Mouse (Mus musculus) stomach, embryonic 16.5 days (tissue): ENCODE data around the gene Traf3. TPM values are rescaled to one million over a fixed set of nuclear protein-coding genes. Genes with fewer than 3 reads are reported as not detected.

ENCODE experiments used
- ATAC-seq: fragments of 200-750 bp; cut with Nextera tagmentation; 2 replicates; pipeline ENCODE4 v1.8.0; 2017; ENCODE audit warnings: moderate number of reproducible peaks, moderate TSS enrichment; ENCODE audit not compliant: insufficient read depth, low FRiP score
- H3K27ac ChIP-seq: fragments of 300-500 bp; sonication (generic); 2 replicates; pipeline ENCODE4 v1.5.1; 2014; ENCODE audit warnings: low read length
- H3K27me3 ChIP-seq: fragments of 300-500 bp; sonication (generic); 2 replicates; pipeline ENCODE4 v1.6.1; 2014; ENCODE audit warnings: low read length, control low read depth, mixed read lengths; ENCODE audit not compliant: control insufficient read depth, insufficient read depth
- H3K36me3 ChIP-seq: fragments of 300-500 bp; sonication (generic); 2 replicates; pipeline ENCODE4 v1.6.1; 2014; ENCODE audit warnings: low read length; ENCODE audit not compliant: control insufficient read depth, insufficient read depth
- H3K4me1 ChIP-seq: fragments of 300-500 bp; sonication (generic); 2 replicates; pipeline ENCODE4 v1.6.1; 2014; ENCODE audit warnings: low read length, control low read depth, mixed read lengths; ENCODE audit not compliant: control insufficient read depth, insufficient read depth
- H3K4me2 ChIP-seq: fragments of 300-500 bp; sonication (generic); 2 replicates; pipeline ENCODE4 v1.6.1; 2014; ENCODE audit warnings: low read depth, low read length, mixed read lengths
- H3K4me3 ChIP-seq: fragments of 300-500 bp; sonication (generic); replicated peaks from 2 replicates; pipeline ENCODE4 v1.5.1; 2014; ENCODE audit warnings: mild to moderate bottlenecking, low read length
- H3K9ac ChIP-seq: fragments of 300-500 bp; sonication (generic); 2 replicates; pipeline ENCODE4 v1.6.1; 2014; ENCODE audit warnings: low read length
- H3K9me3 ChIP-seq: fragments of 300-500 bp; sonication (generic); replicated peaks from 2 replicates; pipeline ENCODE4 v1.6.1; 2016; ENCODE audit warnings: low read length, control low read depth; ENCODE audit not compliant: control insufficient read depth
- WGBS: fragments of 180-500 bp; shearing (Covaris S2); extraction: QIAGEN DNeasy Blood & Tissue Kit; methylation state at CpG from one replicate; pipeline ENCODE4 v1.1.7; 2014; 5-methylcytosine and 5-hydroxymethylcytosine counted together
- polyA plus RNA-seq: library from polyadenylated mRNA; unstranded; fragments of >200 nt; fragmentation: Nextera tagmentation; extraction: Ambion mirVana; gene quantifications from 2 replicates; pipeline ENCODE4 v1.2.1, GENCODE M21; 2015

The Traf3 gene
- polyA plus RNA-seq, 1 experiment from 2014 or later = 8.2 TPM

DNA sequence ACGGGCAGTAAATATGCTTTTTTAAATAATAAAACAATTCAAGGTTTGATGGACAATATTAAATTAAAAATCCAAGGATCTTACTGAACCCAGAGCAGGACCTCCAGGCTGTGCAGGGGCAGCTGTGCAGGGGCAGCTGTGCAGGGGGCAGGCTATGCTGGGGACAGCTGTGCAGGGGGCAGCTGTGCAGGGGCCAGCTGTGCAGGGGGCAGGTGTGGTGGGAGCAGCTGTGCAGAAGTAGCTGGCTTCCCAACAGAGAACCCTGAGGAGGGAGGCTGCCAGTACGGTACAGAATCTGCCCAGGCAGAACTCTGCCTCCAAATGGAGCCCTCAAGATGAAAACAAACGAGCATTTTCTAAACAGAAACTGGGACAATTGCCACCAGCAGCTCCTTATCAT lies 30.2 kb upstream of the Traf3 start:
- no peaks in the 10 kb centered on the region for H3K9me3 ChIP-seq
- no peak overlapping the region for H3K9ac ChIP-seq
- H3K27ac ChIP-seq = no peak overlapping the region
- ATAC-seq = no peak
- no peak overlapping the region for H3K4me3 ChIP-seq
- H3K4me2 ChIP-seq = no peak overlapping the region
- H3K4me1 ChIP-seq = peaks cover 3% of the 10 kb centered on the region; the same call in 1 of the 2 replicates
- 58% methylated on average over 3 of the region's 3 CpGs for WGBS
- H3K36me3 ChIP-seq = no peaks in the 10 kb centered on the region
- H3K27me3 ChIP-seq = no peaks in the 10 kb centered on the region

DNA sequence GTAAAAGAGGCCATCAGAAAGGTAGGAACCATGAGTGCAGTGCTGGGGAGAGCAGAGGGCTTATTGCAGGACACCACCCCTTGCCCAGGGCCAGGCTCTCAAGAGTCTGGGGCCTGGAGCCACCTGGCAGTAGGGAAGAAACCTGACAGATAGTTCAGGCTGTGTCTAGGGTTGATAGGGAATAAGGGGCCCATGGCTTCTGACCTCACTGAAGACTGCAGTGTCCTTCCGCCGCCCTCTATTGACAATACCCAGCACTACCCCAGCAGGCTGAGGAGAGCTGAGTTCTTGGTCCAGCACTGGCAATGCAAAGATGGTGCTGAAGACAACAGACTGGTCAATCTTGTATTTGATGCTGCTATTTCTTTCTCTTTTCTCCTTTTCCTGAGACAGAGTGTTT lies 29.1 kb upstream of the Traf3 start:
- H3K4me3 ChIP-seq = no peak overlapping the region
- WGBS = 51% methylated on average over 2 of the region's 2 CpGs
- no peak overlapping the region for H3K4me2 ChIP-seq
- H3K36me3 ChIP-seq = no peaks in the 10 kb centered on the region
- no peak for ATAC-seq
- no peaks in the 10 kb centered on the region for H3K27me3 ChIP-seq
- no peak overlapping the region for H3K27ac ChIP-seq
- H3K9me3 ChIP-seq = no peaks in the 10 kb centered on the region
- H3K9ac ChIP-seq = no peak overlapping the region
- H3K4me1 ChIP-seq = peaks cover 3% of the 10 kb centered on the region; the same call in 1 of the 2 replicates

DNA sequence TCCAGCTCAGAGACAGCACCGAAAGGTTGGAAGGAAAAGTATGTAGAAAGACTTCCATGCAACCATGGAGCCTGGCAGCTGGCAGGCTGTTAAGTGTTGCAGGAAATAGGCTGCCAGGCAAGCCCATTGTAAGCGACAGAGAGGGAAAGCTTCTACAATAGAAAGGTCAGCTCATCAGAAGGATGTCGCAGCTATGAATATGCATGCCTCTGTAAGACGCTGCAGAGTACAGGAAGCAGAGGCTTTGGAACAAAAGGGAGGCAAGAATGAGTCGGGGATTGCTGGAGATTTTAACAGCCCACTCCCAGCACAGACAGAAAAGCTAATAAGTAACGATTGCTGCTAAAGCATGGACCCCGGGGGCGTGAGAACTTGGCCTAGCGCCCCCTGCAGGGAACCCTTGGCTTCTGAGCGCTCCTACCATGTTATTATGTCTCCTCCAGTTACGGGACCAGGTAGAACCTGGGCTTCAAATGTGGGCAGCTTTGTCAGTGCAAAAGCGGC lies 23.1 kb upstream of the Traf3 start:
- Histone ChIP-seq H3K4me3 (no peak overlapping the region), H3K27me3 (no peaks in the 10 kb centered on the region), H3K9ac (peak overlapping the region; percentile 39; the same call in 1 of the 2 replicates), H3K4me2 (peak overlapping the region; percentile 17; the same call in 1 of the 2 replicates), H3K36me3 (no peaks in the 10 kb centered on the region), H3K4me1 (peaks cover 17% of the 10 kb centered on the region), H3K27ac (no peak overlapping the region), H3K9me3 (no peaks in the 10 kb centered on the region)
- ATAC-seq = no peak
- WGBS = 27% methylated on average over 12 of the region's 12 CpGs

DNA sequence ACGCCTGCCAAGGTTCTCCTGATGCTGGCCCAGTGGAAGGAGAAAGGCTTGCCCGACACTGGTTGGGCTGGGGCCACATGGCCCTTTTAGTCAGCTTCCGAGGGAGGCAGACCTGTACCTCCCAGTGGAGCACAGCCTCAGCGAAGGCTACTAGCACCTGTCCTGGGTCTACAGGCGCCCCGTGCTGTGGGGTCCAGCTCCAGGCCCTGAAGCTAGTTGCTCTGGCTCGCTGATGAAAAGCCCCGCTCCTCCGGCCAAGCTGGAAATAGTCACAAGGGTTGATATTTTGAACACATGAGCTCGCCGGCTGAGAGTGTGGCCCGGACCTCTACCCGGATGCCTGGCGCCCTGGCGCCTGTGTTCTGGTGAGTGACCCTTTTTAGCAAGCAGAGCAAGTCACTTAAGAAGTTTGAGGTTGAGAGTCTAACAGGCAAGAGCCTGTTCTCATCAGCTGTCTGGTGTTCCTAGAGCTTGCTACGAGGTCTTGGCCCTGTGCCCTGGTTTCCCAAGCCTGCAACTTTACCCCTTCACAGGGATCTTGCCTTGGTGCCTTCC lies 22.6 kb upstream of the Traf3 start:
- Histone ChIP-seq H3K9ac (no peak overlapping the region), H3K9me3 (no peaks in the 10 kb centered on the region), H3K4me3 (no peak overlapping the region), H3K4me1 (peaks cover 17% of the 10 kb centered on the region), H3K4me2 (no peak overlapping the region), H3K27ac (no peak overlapping the region), H3K36me3 (no peaks in the 10 kb centered on the region), H3K27me3 (no peaks in the 10 kb centered on the region)
- WGBS = 69% methylated on average over 16 of the region's 16 CpGs
- ATAC-seq = no peak

DNA sequence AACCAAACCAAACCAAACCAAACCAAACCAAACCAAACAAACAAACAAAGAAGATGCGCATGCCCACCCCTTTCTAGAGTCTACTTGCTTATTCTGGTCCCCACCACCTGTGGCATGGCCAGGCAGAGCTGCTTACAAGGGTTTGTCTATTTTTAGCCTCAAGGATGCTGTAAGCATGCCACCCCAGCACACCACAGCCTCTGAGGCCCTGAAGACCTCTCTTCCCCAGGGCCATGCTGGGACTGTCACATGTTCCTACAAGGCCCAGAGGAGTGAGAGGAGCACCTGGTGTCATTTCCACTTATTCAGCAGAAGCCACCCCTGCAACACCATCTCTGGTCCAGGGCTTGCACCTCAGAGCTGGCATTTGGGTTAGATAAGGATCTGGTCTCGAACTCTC lies 21.6 kb upstream of the Traf3 start:
- Histone ChIP-seq H3K27ac (no peak overlapping the region), H3K9ac (no peak overlapping the region), H3K4me2 (no peak overlapping the region), H3K4me3 (no peak overlapping the region), H3K9me3 (no peaks in the 10 kb centered on the region), H3K36me3 (no peaks in the 10 kb centered on the region), H3K27me3 (no peaks in the 10 kb centered on the region), H3K4me1 (peaks cover 17% of the 10 kb centered on the region)
- no peak for ATAC-seq
- WGBS = 92% methylated on average over 2 of the region's 2 CpGs

DNA sequence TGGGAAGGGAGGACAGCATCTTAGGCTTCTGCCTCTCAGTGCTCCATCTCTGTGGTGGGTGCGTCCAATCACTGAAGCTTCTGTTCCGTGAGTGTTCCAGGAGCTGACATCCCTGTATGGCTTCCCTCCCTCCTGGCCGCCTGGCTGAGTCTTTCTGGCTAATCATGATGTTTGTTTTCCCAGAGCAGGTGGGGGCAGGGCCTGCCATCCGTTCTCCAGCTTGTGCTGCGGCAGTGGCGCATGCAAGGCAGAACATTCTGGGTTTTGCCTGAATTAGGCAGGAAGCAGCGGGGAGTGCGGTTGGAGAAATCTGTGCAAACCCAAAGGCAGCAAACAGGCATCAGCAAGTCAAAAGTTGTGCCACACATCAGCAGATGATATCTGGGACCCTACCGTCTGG lies 20.9 kb upstream of the Traf3 start:
- no peaks in the 10 kb centered on the region for H3K9me3 ChIP-seq
- no peaks in the 10 kb centered on the region for H3K36me3 ChIP-seq
- no peak overlapping the region for H3K4me2 ChIP-seq
- no peaks in the 10 kb centered on the region for H3K27me3 ChIP-seq
- H3K4me3 ChIP-seq = no peak overlapping the region
- 35% methylated on average over 9 of the region's 9 CpGs for WGBS
- ATAC-seq = no peak
- H3K27ac ChIP-seq = no peak overlapping the region
- H3K4me1 ChIP-seq = peaks cover 17% of the 10 kb centered on the region
- no peak overlapping the region; the same call in 1 of the 2 replicates for H3K9ac ChIP-seq

DNA sequence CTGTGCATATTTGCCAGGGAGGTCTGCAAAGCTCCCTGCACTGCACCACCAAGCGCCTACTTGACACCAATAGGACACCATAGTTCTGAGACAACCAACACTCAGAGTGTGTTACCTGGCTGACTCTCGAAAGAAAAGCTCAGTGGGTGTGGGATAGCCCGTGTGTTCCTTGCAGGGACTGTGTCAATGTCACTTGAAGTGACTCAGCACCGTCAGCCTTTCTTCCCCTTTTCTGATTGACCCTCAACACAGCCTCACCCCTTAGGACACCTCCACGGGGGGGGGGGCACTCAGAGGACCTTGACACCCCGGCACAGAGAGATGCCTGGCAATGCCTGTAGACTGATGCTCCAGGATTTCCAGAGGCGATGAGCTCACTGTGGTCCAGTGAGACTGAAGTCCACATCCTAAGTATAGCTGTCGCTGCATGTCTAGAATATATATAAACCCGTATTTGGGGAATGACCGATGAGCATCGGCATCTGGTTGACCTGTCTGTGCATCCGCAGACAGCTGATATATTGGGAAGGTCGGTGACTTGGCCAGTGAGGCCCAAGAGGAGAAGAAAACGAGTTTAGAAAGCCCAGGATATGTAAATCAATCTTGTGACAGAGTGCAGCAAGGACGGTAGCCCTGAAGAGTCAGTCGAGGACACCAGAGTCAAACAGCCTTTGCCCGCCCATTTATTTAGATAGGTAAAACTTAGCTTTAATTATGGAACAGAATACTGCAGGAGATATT lies 16.5 kb upstream of the Traf3 start:
- no peaks in the 10 kb centered on the region for H3K27me3 ChIP-seq
- no peak overlapping the region for H3K27ac ChIP-seq
- H3K9me3 ChIP-seq = no peaks in the 10 kb centered on the region
- no peak for ATAC-seq
- H3K4me2 ChIP-seq = no peak overlapping the region
- WGBS = 52% methylated on average over 17 of the region's 17 CpGs
- H3K36me3 ChIP-seq = no peaks in the 10 kb centered on the region
- no peak overlapping the region for H3K9ac ChIP-seq
- peaks cover 6% of the 10 kb centered on the region; the same call in 1 of the 2 replicates for H3K4me1 ChIP-seq
- H3K4me3 ChIP-seq = no peak overlapping the region

DNA sequence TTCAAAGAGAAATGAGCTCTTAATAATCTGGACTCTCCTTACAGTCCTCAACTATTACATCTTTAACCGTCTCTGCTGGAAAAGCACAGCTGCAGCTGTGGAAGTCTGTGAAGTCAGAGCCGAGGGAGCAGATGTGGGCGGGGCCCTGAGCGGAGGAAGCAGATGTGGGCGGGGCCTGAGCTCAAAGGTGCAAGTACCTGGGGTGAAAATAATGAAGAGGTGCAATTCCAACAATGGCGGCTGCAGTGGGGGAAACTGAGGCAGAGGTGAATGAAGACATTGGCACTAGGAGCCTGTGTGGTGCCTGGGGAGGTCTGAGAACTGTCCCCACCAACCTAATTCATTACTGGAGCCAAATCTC lies 16.0 kb upstream of the Traf3 start:
- ATAC-seq = no peak
- WGBS = 4% methylated on average over 6 of the region's 6 CpGs
- H3K4me2 ChIP-seq = no peak overlapping the region

DNA sequence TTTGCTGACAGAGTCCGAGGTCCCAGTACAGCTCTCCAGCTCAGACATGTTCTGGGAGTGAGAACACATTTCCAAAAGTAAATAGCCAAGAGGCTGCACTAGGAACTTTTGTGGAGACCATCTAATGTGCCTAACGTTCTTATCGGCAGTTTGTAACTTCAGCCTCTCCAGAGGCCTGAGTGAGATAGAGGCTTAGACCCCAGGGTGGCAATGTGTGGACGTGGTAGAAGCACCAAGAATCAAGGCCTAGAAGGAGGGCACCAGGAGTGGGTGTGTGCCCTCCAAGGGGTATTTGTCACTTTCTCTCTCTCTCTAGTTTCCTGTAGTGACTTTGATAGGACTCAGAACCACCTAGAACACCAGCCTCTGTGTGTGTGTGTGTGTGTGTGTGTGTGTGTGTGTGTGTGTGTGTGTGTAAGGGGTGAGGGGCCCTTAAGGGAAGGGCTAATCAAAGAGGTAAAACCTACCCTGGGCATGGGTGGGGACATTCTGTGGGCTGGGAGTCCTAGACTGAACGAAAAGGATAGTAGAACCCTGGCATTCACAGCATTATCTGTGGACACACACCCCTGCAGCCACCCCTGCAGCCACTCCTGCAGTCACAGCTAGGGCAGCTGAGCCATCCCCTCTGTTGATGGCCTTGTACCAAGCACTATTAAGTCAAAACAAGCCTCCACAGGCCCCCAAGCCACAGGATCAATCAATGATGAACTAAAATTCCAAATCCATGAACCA lies 14.6 kb upstream of the Traf3 start:
- H3K4me3 ChIP-seq = no peak overlapping the region
- H3K4me1 ChIP-seq = no peaks in the 10 kb centered on the region
- H3K27ac ChIP-seq = no peak overlapping the region
- H3K36me3 ChIP-seq = no peaks in the 10 kb centered on the region
- H3K27me3 ChIP-seq = no peaks in the 10 kb centered on the region
- no peaks in the 10 kb centered on the region for H3K9me3 ChIP-seq
- ATAC-seq = no peak
- 78% methylated on average over 5 of the region's 5 CpGs for WGBS
- no peak overlapping the region for H3K9ac ChIP-seq
- no peak overlapping the region for H3K4me2 ChIP-seq

More for the DNA sequence above, 16.0 kb upstream of the Traf3 start:
- Histone ChIP-seq H3K36me3 (no peaks in the 10 kb centered on the region), H3K4me3 (no peak overlapping the region), H3K27me3 (no peaks in the 10 kb centered on the region), H3K4me1 (peaks cover 3% of the 10 kb centered on the region; the same call in 1 of the 2 replicates), H3K9ac (no peak overlapping the region), H3K27ac (no peak overlapping the region), H3K9me3 (no peaks in the 10 kb centered on the region)
